Mouse (Mus musculus): ENCODE measurements around the gene Rfx2.
A peak's percentile ranks its signal among the peaks of the same experiment; 100 is the strongest.

Gene Rfx2

GRCm38 (mm10) chr17:56831111-56831816 lies 451 bp upstream of the Rfx2 start:
- DNase-seq, result peak; percentile 99

DNA sequence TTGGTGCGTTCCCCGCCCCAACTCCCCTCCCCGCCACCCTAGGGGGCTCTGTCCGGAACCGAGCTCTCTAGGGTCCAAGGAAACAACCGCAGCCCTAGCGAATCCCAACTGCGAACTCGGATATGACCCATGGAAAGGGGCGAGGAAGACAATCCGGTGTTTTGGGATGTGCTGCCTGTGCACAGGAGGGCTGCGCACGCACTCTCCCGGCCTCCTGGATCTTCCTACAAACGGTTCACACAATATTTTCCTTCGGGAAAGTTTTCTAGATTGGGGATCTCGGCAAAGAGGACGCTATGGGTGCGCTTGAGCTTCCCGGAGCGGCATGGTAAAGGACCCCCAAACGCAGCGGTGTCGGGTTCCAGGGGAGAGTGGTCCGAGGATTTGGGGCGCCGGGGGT lies 1.0 kb downstream of the Rfx2 start:
- DNase-seq, result peak; percentile 60

- no peak for DNase-seq
These were observed 1.6 kb downstream of the Rfx2 start for GRCm38 (mm10) chr17:56829171-56829570.

DNA sequence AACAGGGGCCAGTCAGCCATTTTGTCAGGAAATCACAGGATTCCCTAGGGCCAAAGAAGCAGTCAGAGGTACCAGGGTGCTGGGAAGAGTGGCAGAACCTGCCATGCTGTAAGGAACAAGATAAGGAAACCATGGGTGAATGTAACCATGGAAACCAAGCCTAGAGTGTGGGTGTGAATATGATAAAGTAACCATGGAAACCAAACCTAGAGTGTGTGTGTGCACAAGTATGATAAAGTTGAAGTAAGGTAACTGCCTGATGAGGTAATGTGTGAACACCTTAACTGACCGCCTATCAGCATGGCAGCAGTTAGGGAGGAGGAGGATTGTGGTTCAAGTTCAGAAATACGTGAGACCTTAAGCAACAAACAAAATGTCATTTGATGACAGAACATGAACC lies 4.1 kb downstream of the Rfx2 start:
- no peak for DNase-seq

DNA sequence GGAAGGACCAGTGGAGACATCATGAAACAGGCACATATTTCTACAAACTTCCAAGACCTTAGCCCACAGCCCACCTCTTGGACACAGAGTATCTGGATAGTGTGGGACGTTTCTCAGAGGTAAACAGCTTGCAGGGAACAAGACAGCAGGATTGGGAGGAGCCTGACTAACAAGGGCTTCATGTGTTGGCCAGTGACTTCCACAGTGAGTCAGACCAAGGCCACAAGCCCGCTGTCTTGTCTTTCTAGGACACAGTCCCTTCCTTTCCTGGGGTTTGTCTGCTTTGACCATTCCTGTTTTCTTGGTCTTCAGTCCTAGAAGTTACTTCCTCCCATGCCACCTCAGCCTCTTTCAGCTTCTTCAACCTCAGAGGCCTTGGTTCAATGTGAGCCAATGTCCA lies 7.5 kb downstream of the Rfx2 start:
- DNase-seq, result no peak

DNA sequence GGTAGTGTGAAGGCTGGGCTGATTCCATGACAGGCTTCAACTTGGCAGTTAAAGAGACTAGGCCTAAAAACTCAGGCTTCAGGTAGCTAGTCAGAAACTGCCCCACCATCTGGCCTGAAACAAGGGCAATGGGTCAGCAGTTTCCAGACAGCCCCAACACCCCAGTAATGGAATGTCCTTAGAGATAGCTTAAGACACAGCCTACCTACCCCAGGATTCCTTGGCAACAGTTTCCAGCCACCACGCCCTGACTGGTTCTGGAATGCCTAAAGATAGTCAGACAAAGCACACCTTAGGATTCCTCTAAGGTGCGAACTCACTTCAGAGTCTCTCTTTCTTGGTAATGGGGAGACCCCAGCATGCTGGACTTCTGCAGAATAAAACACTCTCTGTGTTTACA lies 8.4 kb downstream of the Rfx2 start:
- DNase-seq, result no peak

- DNase-seq, result no peak
These were observed 11.1 kb downstream of the Rfx2 start for GRCm38 (mm10) chr17:56819694-56820111.

GRCm38 (mm10) chr17:56819032-56819545 lies 11.7 kb downstream of the Rfx2 start:
- DNase-seq, result no peak

- peak; percentile 38 for DNase-seq
These were observed 12.7 kb downstream of the Rfx2 start for GRCm38 (mm10) chr17:56818067-56818636.

GRCm38 (mm10) chr17:56815057-56815345 lies 15.8 kb downstream of the Rfx2 start:
- no peak for DNase-seq

DNA sequence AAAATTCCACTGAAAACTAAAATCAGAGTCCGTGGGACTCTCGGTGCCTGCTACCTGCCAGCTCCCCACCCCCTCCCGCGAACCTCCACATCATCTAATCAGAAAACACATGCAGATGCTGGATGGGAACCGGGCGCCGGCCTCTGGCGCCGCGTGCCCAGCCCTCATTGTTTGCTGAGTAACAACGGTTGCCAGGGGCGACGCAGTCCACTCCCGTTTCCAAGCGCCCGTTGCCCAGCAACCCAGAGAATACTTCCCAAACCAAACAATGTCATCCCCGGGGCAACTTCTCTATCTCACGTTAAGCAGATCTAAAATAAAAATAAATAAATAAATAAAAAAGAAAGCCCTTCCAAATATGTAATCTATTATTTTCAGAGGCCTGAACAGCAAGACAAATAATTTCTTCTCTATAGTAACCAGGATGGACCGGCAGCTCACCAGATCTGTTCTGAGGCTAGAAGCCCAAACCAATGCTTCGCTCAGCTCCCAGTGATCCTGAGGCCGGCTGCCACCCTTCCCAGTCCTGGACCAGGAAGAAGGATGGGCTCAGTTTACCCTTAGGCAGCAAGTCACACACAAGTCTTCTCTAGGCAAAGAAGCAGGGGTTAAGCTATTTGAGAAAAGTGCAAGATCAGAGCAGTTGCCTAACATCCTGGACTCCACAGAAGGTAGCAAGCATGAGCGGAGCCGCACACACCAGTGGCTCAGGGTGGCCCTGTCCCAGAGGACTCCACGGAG lies 16.3 kb downstream of the Rfx2 start:
- DNase-seq, result peak; percentile 94

DNA sequence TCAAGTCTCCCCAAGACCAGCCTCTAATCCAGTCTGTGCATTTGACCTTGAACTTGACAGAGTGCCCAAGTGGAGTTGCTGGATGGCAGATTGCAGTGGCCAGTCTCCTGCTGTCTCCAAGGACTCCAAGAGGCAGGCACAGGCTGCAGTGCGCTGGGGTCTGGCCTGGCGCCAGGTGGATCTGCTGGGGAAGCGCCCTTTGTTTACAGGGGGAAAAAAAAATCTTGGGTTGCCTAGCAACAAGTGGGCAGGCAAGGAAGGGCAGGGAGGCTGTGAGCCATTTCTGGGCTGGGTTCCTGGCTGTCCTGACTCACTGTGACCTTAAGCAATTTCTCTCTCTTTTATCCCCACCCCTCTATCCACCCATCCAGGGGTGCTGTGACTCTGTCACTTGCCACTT lies 20.6 kb downstream of the Rfx2 start:
- peak; percentile 78 for DNase-seq

GRCm38 (mm10) chr17:56808518-56808917 lies 22.3 kb downstream of the Rfx2 start:
- peak; percentile 86 for DNase-seq

- DNase-seq, result no peak
These were observed 25.0 kb downstream of the Rfx2 start for GRCm38 (mm10) chr17:56805784-56806183.

DNA sequence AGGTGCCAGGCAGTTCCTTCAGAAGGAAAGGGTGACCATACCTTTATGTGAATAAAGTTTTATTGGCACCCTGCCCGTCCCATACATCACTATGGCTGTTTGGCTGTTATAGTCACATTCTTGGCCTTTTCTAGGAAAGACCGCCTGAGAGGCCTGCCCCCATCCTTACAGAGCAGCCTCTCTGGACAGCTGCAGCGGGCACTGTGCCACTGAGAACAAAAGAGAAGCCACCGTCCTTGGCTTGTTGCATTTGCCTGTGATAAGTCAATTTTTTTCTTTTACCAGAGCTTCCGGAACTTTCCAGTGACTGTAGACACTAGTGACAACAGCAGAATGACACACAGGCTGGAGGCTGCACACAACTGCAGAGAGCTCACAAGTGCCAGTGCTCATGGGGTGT lies 25.9 kb downstream of the Rfx2 start:
- no peak for DNase-seq

DNA sequence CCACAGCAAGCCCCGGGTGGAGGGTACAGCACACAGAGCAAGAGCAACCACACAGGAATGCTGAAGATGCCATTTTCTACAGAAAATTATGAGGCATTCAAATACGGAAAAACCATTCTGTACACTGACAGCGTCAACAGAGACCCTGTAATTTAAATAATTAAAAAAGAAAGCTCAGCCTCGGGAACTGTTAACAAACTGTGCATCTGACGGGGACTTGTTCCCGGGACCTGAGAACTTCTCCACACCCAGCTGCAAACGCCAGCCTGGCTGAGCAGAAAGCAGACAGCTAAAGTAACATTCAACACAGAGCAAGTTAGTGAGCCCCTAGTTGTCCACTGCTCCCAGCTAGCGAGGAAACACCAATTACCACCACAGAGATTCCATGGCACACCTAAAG lies 28.7 kb downstream of the Rfx2 start:
- no peak for DNase-seq

GRCm38 (mm10) chr17:56799276-56799675 lies 31.5 kb downstream of the Rfx2 start:
- no peak for DNase-seq

GRCm38 (mm10) chr17:56793614-56794319 lies 37.0 kb downstream of the Rfx2 start:
- no peak for DNase-seq

DNA sequence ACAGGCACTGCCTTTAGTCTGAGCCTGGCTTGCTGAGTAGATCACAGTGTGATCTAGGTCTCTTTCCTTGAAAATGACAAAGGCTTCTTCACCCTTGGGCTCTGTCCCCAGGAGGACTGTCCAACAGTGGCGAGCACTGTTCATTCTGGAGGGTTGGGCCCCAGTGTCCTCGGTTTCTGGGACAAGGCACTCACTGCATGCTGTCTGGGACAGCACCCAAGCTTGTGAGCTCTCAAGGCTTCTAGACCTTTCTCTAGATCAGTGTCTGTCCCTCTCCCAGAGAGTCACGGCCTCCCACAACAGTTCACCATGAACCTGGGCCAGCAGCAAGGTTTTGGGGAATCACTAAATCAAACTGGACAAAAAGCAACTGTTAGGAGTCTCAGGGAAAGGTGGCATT lies 38.2 kb downstream of the Rfx2 start:
- no peak for DNase-seq

GRCm38 (mm10) chr17:56789286-56789685 lies 41.5 kb downstream of the Rfx2 start:
- no peak for DNase-seq

DNA sequence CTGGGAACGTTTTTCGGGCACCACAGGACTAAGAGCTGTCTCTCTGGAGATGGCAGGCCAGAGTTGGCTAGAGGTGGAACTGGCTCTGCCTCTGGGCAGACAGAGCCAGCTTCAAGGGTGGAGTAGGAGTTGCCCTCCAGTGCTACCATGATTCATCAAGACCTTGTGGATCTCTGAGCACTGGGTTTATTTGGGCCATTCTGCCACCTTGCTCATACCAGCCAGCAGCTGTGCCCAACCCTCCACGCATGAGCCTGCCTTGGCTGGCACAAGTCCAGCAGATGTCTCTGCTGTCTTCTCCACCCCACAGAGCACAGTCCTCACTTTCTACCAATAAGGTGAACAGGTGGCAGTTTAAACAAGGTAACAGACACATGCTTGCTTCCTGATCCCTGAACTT lies 41.9 kb downstream of the Rfx2 start:
- no peak for DNase-seq

- DNase-seq, result no peak
These were observed 50.4 kb downstream of the Rfx2 start for GRCm38 (mm10) chr17:56780291-56780978.

- peak; percentile 22 for DNase-seq
These were observed 51.9 kb downstream of the Rfx2 start for GRCm38 (mm10) chr17:56778779-56779362.

All from embryo, embryonic 11 days (tissue).